ENCODE assay signal across 23 mouse cellular contexts in genomic region chr14:21614103-21614502, GRCm38 (mm10).
DNase-seq lines count a peak whose midpoint lies in the region; ATAC-seq and TF ChIP-seq lines count a peak whose summit lies in the region.
"Had no signal": no experiment of that assay in that cellular context is flagged by ENCODE, and none has a peak within 500 bp of the region (broad histone marks: within the 10 kb centered on the region; RNA-seq: fewer than 3 reads in every experiment).

No protein-coding gene starts in this region.

- no peak for ATAC-seq in kidney, embryonic 15.5 days (replicated peaks; ENCODE audit: low FRiP score)
- ATAC-seq in forebrain, postnatal 0 days = no peak
- ATAC-seq: inflammation-experienced regulatory T-cells, adult 6 months; liver, embryonic 12.5 days had no signal

- H3K4me2 ChIP-seq in kidney, embryonic 15.5 days = no peak overlapping the region
- no peak overlapping the region for H3K4me2 ChIP-seq in forebrain, postnatal 0 days (ENCODE audit: low read depth)
- H3K4me2 ChIP-seq: embryonic facial prominence, embryonic 13.5 days; heart, embryonic 12.5 days; hindbrain, embryonic 12.5 days; liver, embryonic 12.5 days; midbrain, embryonic 11.5 days had no signal

- H3K36me3 ChIP-seq in kidney, embryonic 15.5 days = peaks cover 18% of the 10 kb centered on the region; the same call in 1 of the 2 replicates
- H3K36me3 ChIP-seq in forebrain, postnatal 0 days (ENCODE audit: insufficient read depth) = peaks cover 4% of the 10 kb centered on the region; the same call in 1 of the 2 replicates
- H3K36me3 ChIP-seq: liver, embryonic 12.5 days had no signal

- no peak overlapping the region for H3K4me3 ChIP-seq in kidney, embryonic 15.5 days (replicated peaks)
- H3K4me3 ChIP-seq in forebrain, postnatal 0 days (ENCODE audit: low read depth, low read length) = no peak overlapping the region
- H3K4me3 ChIP-seq: embryonic facial prominence, embryonic 13.5 days; erythroblast, embryonic 14.5 days; gastrocnemius, adult 2 months; heart, embryonic 12.5 days; hindbrain, embryonic 12.5 days; liver, embryonic 12.5 days had no signal

- no peak for DNase-seq in kidney, postnatal 14 days
- DNase-seq in 3T3-L1 (ENCODE audit: low read depth, low spot score) (peak; percentile 30), 416B (ENCODE audit: low read depth) (peak; percentile 39)
- no peak for DNase-seq in forebrain, postnatal 0 days
- no peak for DNase-seq in left cerebral cortex, postnatal 4 days
- no peak for DNase-seq in adrenal gland, postnatal 14 days
- DNase-seq: adrenal gland, adult 2 months; cerebellum, adult 2 months; gastrocnemius, adult 2 months; heart, postnatal 10 days; kidney, adult 18-20 months; lung, postnatal 10 days; retina, postnatal 1 day; right cerebral cortex, postnatal 25 days; spleen, adult 18-20 months had no signal

- H3K27me3 ChIP-seq in kidney, embryonic 15.5 days = no peaks in the 10 kb centered on the region
- H3K27me3 ChIP-seq in forebrain, postnatal 0 days (ENCODE audit: insufficient read depth, low read length) = no peaks in the 10 kb centered on the region
- H3K27me3 ChIP-seq: embryonic facial prominence, embryonic 13.5 days; heart, embryonic 12.5 days; hindbrain, embryonic 12.5 days; liver, embryonic 12.5 days had no signal

- 72% methylated on average over 5 of the region's 5 CpGs for WGBS in kidney, embryonic 15.5 days
- 95% methylated on average over 5 of the region's 5 CpGs for WGBS in forebrain, postnatal 0 days

- intact Hi-C loops in left cerebral cortex, postnatal 4 days (cut with DNase I) = loop anchor here (10.0 kb wide), 1 partner anchor 469 kb away; no protein-coding TSS in a partner anchor

- peaks cover 23% of the 10 kb centered on the region for H3K4me1 ChIP-seq in kidney, embryonic 15.5 days
- H3K4me1 ChIP-seq in forebrain, postnatal 0 days (ENCODE audit: insufficient read depth) = peaks cover 9% of the 10 kb centered on the region; the same call in 1 of the 2 replicates
- H3K4me1 ChIP-seq: liver, embryonic 12.5 days had no signal

- H3K9ac ChIP-seq in kidney, embryonic 15.5 days = no peak overlapping the region
- H3K9ac ChIP-seq in forebrain, postnatal 0 days = no peak overlapping the region
- H3K9ac ChIP-seq: embryonic facial prominence, embryonic 13.5 days; heart, embryonic 12.5 days; hindbrain, embryonic 12.5 days; liver, embryonic 12.5 days had no signal

- H3K27ac ChIP-seq in kidney, embryonic 15.5 days = peak overlapping the region; percentile 61
- H3K27ac ChIP-seq in forebrain, postnatal 0 days (ENCODE audit: low read depth, low read length) = peak overlapping the region; percentile 10; the same call in 1 of the 2 replicates
- H3K27ac ChIP-seq: embryonic facial prominence, embryonic 13.5 days; gastrocnemius, adult 2 months; hindbrain, embryonic 12.5 days; liver, embryonic 12.5 days had no signal

- H3K9me3 ChIP-seq in kidney, embryonic 15.5 days (replicated peaks) = no peaks in the 10 kb centered on the region
- H3K9me3 ChIP-seq in forebrain, postnatal 0 days (ENCODE audit: low read length) = no peaks in the 10 kb centered on the region
- H3K9me3 ChIP-seq: embryonic facial prominence, embryonic 13.5 days; heart, embryonic 12.5 days; hindbrain, embryonic 12.5 days; liver, embryonic 12.5 days had no signal

- TF ChIP-seq CTCF in forebrain, postnatal 0 days (IDR thresholded peaks at IDR 0.05; ENCODE audit: low read depth) = no peak

Comparison
In these comparisons a context has a peak if more than half of its experiments do, and no peak if none do; other contexts are left out.
1. DNase-seq: peak in 3T3-L1 (single experiment) and 416B (single experiment); none in kidney, postnatal 14 days (single experiment), forebrain, postnatal 0 days (single experiment), left cerebral cortex, postnatal 4 days (single experiment) and adrenal gland, postnatal 14 days (single experiment).